Mouse (Mus musculus) skeletal muscle tissue, adult 2 months (tissue): ENCODE measurements around the gene Gm10282.
A peak's percentile ranks its signal among the peaks of the same experiment; 100 is the strongest.

ENCODE experiments used
- DNase-seq: peaks from one replicate; pipeline ENCODE4 v3.0.0-alpha.2; 2012; ENCODE audit warnings: low read depth, low spot score

Gene Gm10282

DNA sequence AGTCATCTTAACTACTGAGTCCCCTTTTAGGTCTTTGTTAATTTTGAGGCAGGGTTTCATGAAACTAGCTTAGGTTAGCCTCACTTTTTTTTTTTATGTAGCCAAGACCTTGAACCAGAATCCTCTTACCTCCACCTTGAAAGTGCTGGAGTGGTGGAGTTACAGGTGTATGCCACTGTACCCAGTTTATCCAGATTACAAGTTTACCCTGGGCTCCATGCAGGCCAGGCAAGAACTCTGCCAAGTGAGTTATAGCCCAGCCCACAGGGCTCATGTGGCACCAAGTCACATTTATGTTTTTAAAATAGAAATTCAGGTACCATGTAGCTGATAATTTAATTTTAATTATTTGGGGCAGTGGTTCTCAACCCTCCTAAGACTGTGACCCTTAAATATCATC is 43.6 kb downstream of the Gm10282 start:
- DNase-seq = no peak

DNA sequence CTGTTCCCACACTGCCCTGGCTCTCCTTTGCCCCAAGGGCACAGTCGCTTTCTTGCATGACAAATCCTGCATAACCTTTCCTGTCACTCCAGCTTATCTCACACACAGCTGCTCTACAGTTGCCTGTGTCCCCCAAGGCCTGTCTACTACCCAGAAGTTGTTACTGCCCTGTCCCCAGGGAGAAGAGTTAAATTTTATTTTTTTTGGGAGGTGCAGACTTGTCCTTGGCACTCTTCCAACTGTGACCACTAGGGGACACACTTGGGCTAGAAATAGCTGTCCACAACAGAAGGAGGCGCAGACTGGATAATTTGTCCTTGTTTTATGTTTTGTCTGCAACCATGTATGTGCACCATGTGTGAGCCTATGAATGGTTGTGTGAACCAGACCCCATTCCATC is 44.0 kb downstream of the Gm10282 start:
- DNase-seq = peak; percentile 81

DNA sequence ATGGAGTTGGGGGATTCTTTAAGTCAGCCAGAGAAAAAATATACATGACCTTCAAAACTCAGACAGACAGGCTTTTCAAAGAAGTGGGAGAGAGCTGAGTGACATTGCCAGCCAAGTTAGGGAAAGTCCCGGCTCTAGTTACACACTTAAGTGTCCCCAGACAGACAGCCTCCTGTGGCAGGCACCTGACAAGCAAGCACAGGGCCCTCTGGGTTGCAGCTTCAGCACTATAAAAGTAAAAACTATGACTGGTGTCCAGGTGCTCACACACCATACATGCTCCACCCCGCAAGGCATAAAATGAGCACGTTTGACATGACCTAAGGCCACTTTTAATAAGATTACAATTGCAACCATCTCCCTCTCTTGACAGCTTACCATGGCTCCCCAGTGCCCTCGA is 44.5 kb downstream of the Gm10282 start:
- DNase-seq = peak; percentile 39

DNA sequence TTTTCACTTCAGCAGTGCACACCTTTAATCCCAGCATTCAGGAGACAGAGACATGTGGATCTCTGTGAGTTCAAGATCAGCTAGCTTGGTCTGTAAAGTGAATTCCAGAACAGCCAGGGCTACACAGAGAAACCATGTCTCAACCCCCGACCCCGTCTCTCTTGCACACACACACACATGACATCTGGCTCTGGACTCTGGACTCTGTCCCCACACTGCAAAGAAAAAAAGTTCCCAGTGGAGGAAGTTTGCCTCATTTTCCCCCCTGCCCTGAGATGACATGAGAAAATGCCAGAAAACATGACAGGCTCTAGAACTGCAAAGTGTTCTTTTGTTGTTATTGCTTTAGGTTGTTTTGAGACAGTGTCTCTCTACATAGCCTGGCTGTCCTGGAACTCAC is 45.2 kb downstream of the Gm10282 start:
- no peak for DNase-seq

DNA sequence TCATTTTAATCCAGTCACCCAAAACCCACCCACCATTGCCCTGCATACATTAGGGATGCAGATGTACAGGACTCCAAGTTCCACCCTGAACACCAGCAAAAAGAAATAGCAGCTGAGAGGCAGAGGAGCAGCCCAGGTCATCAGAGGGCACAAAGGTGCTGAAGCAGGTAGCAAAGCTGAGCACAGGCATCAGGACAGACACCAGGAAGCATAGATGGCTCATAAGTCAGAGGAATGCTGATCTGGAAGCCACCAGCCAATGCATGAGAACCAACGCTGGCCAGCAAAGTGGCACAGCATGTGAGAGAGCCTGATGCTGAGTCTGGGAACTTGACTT is 47.2 kb downstream of the Gm10282 start:
- no peak for DNase-seq

DNA sequence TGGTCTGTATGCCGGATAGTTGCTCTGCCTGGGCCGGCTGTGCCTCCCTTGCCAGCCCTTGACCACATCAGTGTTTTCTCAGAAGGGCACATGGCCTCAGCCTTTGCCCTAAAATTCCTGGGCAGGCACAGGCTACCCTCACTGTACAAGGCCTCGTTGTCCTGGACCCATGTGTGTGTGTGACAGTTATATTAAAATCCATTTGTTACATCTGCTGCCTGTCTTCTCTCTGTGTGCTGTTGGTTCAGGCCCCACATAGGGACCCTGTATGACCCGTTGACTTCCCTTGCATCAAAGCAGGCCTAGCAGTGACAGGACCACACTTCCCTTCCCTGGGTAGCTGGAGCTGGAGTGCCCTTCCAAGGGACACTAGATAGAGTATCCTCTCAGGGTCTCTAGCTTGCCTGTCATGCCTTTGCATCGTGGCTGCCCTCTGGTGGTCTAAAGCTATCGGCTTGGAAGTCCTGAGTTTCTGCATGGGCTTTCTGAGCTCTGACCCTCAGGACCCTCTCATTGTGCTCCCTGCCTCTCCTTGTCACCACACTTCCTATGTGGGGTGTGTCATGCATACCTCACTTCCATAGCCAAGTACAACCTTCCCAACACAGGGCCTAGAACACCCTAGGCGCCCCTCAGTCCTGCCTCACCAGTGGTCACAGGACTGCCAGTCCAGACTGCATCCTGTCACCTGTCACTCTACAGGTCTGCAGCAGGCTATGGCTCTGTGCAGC is 47.7 kb downstream of the Gm10282 start:
- no peak for DNase-seq
